Mouse (Mus musculus): ENCODE data around the gene Pdcd4. TPM values are rescaled to one million over a fixed set of nuclear protein-coding genes. Genes with fewer than 3 reads are reported as not detected.

The Pdcd4 gene
- polyA plus RNA-seq, 1 experiment = 2.4 TPM

- Histone ChIP-seq H3K79me3 (ENCODE audit: low read depth) (no peaks in the 10 kb centered on the region), H3K4me3 (ENCODE audit: insufficient read depth, poor library complexity, severe bottlenecking) (no peak overlapping the region), H3K27me3 (ENCODE audit: control insufficient read depth, insufficient read depth, insufficient read length) (no peaks in the 10 kb centered on the region), H3K79me2 (ENCODE audit: control insufficient read depth, insufficient read depth) (no peaks in the 10 kb centered on the region), H3K36me3 (ENCODE audit: control insufficient read depth, insufficient read depth) (peaks cover 18% of the 10 kb centered on the region), H3ac (ENCODE audit: control insufficient read depth, insufficient read length, low read depth) (no peak overlapping the region)
- no peak for TF ChIP-seq USF1 (IDR thresholded peaks at IDR 0.05; ENCODE audit: low read depth)
- TF ChIP-seq CTCF (IDR thresholded peaks at IDR 0.05; ENCODE audit: control insufficient read depth, insufficient read depth, insufficient read length) = no peak
- no peak for TF ChIP-seq MAX (IDR thresholded peaks at IDR 0.05)
- TF ChIP-seq MYOG (IDR thresholded peaks at IDR 0.05; ENCODE audit: control insufficient read depth, extremely low read depth, insufficient read length) = no peak
- TF ChIP-seq CEBPB (IDR thresholded peaks at IDR 0.05; ENCODE audit: low read depth) = no peak
- TF ChIP-seq FOSL1 (IDR thresholded peaks at IDR 0.05; ENCODE audit: insufficient read depth, low read length, poor library complexity, severe bottlenecking) = no peak
- no peak for TF ChIP-seq MYOD1 (IDR thresholded peaks at IDR 0.05; ENCODE audit: control insufficient read depth, insufficient read length, low read depth)
Measured at GRCm38 (mm10) chr19:53851826-53852698, 40.0 kb upstream of the Pdcd4 start.

DNA sequence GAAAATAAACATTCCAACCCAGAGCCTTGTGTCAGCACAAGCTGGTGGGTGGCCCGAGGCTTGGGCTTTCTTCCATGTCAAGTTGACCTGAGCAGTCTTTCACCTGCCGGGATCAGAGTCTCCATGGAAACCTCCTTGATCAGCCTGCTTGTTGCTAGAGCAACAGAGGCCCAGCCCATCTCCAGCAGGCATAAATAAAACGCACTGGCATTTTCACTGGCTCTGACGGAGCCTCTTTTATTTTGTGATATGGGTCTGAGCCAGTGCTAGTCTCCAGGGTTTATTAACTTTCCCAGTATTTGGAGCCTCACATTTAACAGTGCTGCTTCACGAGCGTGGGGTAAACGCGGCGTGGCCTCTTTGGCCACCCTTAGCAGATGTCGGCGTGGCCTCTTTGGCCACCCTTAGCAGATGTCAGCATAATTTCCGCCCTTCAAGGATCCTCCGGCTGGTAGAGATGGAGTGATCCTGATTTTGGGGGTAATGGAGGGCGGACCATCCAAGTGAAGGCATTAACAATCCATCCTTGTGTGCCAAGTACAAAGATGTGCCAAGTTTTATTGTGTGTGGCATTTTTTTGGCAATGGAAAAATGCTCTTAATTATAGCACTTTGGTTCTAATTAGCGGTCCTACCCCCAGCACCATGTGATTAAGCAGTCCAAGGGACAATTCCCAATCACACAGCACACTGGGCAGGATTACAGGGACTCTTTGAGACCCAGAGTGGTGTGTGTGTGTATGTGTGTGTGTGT, 39.2 kb upstream of the Pdcd4 start:
- Histone ChIP-seq H3K4me3 (ENCODE audit: insufficient read depth, poor library complexity, severe bottlenecking) (no peak overlapping the region), H3K79me2 (ENCODE audit: control insufficient read depth, insufficient read depth) (no peaks in the 10 kb centered on the region), H3K27me3 (ENCODE audit: control insufficient read depth, insufficient read depth, insufficient read length) (no peaks in the 10 kb centered on the region), H3ac (ENCODE audit: control insufficient read depth, insufficient read length, low read depth) (no peak overlapping the region), H3K79me3 (ENCODE audit: low read depth) (no peaks in the 10 kb centered on the region), H3K36me3 (ENCODE audit: control insufficient read depth, insufficient read depth) (peaks cover 18% of the 10 kb centered on the region)
- TF ChIP-seq CEBPB (IDR thresholded peaks at IDR 0.05; ENCODE audit: low read depth) = no peak
- TF ChIP-seq MAX (IDR thresholded peaks at IDR 0.05) = no peak
- TF ChIP-seq MYOD1 (IDR thresholded peaks at IDR 0.05; ENCODE audit: control insufficient read depth, insufficient read length, low read depth) = no peak
- no peak for TF ChIP-seq MYOG (IDR thresholded peaks at IDR 0.05; ENCODE audit: control insufficient read depth, extremely low read depth, insufficient read length)
- TF ChIP-seq FOSL1 (IDR thresholded peaks at IDR 0.05; ENCODE audit: insufficient read depth, low read length, poor library complexity, severe bottlenecking) = no peak
- no peak for TF ChIP-seq USF1 (IDR thresholded peaks at IDR 0.05; ENCODE audit: low read depth)

GRCm38 (mm10) chr19:53854978-53855377, 37.1 kb upstream of the Pdcd4 start:
- Histone ChIP-seq H3K79me2 (ENCODE audit: control insufficient read depth, insufficient read depth) (no peaks in the 10 kb centered on the region), H3K27me3 (ENCODE audit: control insufficient read depth, insufficient read depth, insufficient read length) (no peaks in the 10 kb centered on the region), H3K79me3 (ENCODE audit: low read depth) (no peaks in the 10 kb centered on the region), H3K36me3 (ENCODE audit: control insufficient read depth, insufficient read depth) (peaks cover 24% of the 10 kb centered on the region), H3K4me3 (ENCODE audit: insufficient read depth, poor library complexity, severe bottlenecking) (no peak overlapping the region), H3ac (ENCODE audit: control insufficient read depth, insufficient read length, low read depth) (no peak overlapping the region)
- TF ChIP-seq MYOG (IDR thresholded peaks at IDR 0.05; ENCODE audit: control insufficient read depth, extremely low read depth, insufficient read length) = no peak
- TF ChIP-seq FOSL1 (IDR thresholded peaks at IDR 0.05; ENCODE audit: insufficient read depth, low read length, poor library complexity, severe bottlenecking) = no peak
- no peak for TF ChIP-seq CTCF (IDR thresholded peaks at IDR 0.05; ENCODE audit: control insufficient read depth, insufficient read depth, insufficient read length)
- TF ChIP-seq CEBPB (IDR thresholded peaks at IDR 0.05; ENCODE audit: low read depth) = no peak
- no peak for TF ChIP-seq MAX (IDR thresholded peaks at IDR 0.05)
- no peak for TF ChIP-seq USF1 (IDR thresholded peaks at IDR 0.05; ENCODE audit: low read depth)
- no peak for TF ChIP-seq MYOD1 (IDR thresholded peaks at IDR 0.05; ENCODE audit: control insufficient read depth, insufficient read length, low read depth)

- TF ChIP-seq CEBPB (IDR thresholded peaks at IDR 0.05; ENCODE audit: low read depth) = no peak
- no peak for TF ChIP-seq CTCF (IDR thresholded peaks at IDR 0.05; ENCODE audit: control insufficient read depth, insufficient read depth, insufficient read length)
- no peak for TF ChIP-seq MYOG (IDR thresholded peaks at IDR 0.05; ENCODE audit: control insufficient read depth, extremely low read depth, insufficient read length)
- no peak for TF ChIP-seq MYOD1 (IDR thresholded peaks at IDR 0.05; ENCODE audit: control insufficient read depth, insufficient read length, low read depth)
- no peak for TF ChIP-seq USF1 (IDR thresholded peaks at IDR 0.05; ENCODE audit: low read depth)
- TF ChIP-seq FOSL1 (IDR thresholded peaks at IDR 0.05; ENCODE audit: insufficient read depth, low read length, poor library complexity, severe bottlenecking) = no peak
- TF ChIP-seq MAX (IDR thresholded peaks at IDR 0.05) = no peak
Measured at GRCm38 (mm10) chr19:53855781-53856180, 36.2 kb upstream of the Pdcd4 start.

GRCm38 (mm10) chr19:53856794-53857193, 35.2 kb upstream of the Pdcd4 start:
- no peaks in the 10 kb centered on the region for H3K79me3 ChIP-seq (ENCODE audit: low read depth)
- H3K4me3 ChIP-seq (ENCODE audit: insufficient read depth, poor library complexity, severe bottlenecking) = no peak overlapping the region
- no peak overlapping the region for H3ac ChIP-seq (ENCODE audit: control insufficient read depth, insufficient read length, low read depth)
- no peaks in the 10 kb centered on the region for H3K27me3 ChIP-seq (ENCODE audit: control insufficient read depth, insufficient read depth, insufficient read length)
- peaks cover 20% of the 10 kb centered on the region for H3K36me3 ChIP-seq (ENCODE audit: control insufficient read depth, insufficient read depth)
- H3K79me2 ChIP-seq (ENCODE audit: control insufficient read depth, insufficient read depth) = no peaks in the 10 kb centered on the region
- TF ChIP-seq USF1 (IDR thresholded peaks at IDR 0.05; ENCODE audit: low read depth) = no peak
- TF ChIP-seq CEBPB (IDR thresholded peaks at IDR 0.05; ENCODE audit: low read depth) = no peak
- no peak for TF ChIP-seq MYOG (IDR thresholded peaks at IDR 0.05; ENCODE audit: control insufficient read depth, extremely low read depth, insufficient read length)
- no peak for TF ChIP-seq MYOD1 (IDR thresholded peaks at IDR 0.05; ENCODE audit: control insufficient read depth, insufficient read length, low read depth)
- no peak for TF ChIP-seq CTCF (IDR thresholded peaks at IDR 0.05; ENCODE audit: control insufficient read depth, insufficient read depth, insufficient read length)
- TF ChIP-seq MAX (IDR thresholded peaks at IDR 0.05) = no peak
- TF ChIP-seq FOSL1 (IDR thresholded peaks at IDR 0.05; ENCODE audit: insufficient read depth, low read length, poor library complexity, severe bottlenecking) = no peak

More at GRCm38 (mm10) chr19:53855781-53856180, 36.2 kb upstream of the Pdcd4 start:
- H3K79me3 ChIP-seq (ENCODE audit: low read depth) = no peaks in the 10 kb centered on the region
- H3K27me3 ChIP-seq (ENCODE audit: control insufficient read depth, insufficient read depth, insufficient read length) = no peaks in the 10 kb centered on the region
- no peak overlapping the region for H3ac ChIP-seq (ENCODE audit: control insufficient read depth, insufficient read length, low read depth)
- no peaks in the 10 kb centered on the region for H3K79me2 ChIP-seq (ENCODE audit: control insufficient read depth, insufficient read depth)
- H3K36me3 ChIP-seq (ENCODE audit: control insufficient read depth, insufficient read depth) = peaks cover 26% of the 10 kb centered on the region
- H3K4me3 ChIP-seq (ENCODE audit: insufficient read depth, poor library complexity, severe bottlenecking) = no peak overlapping the region
